Mouse (Mus musculus): ENCODE results near the gene Hkdc1. TPM values are rescaled to one million over a fixed set of nuclear protein-coding genes. Genes with fewer than 3 reads are reported as not detected.

Hkdc1 gene
- polyA plus RNA-seq, 1 experiment from 2014 or later = 28.5 TPM

- ATAC-seq = no peak
- Histone ChIP-seq H3K36me3 (no peaks in the 10 kb centered on the region), H3K27me3 (replicated peaks) (no peaks in the 10 kb centered on the region), H3K4me1 (replicated peaks) (peaks cover 13% of the 10 kb centered on the region; the same call in 1 of the 2 replicates), H3K9ac (no peak overlapping the region), H3K27ac (peak overlapping the region; percentile 48; the same call in 1 of the 2 replicates), H3K9me3 (no peaks in the 10 kb centered on the region), H3K4me3 (replicated peaks) (no peak overlapping the region), H3K4me2 (replicated peaks) (peak overlapping the region; percentile 38; the same call in 1 of the 2 replicates)
- WGBS = 74% methylated on average over 7 of the region's 7 CpGs
Observed at GRCm38 (mm10) chr10:62418831-62419356, 3.4 kb downstream of the Hkdc1 start.

GRCm38 (mm10) chr10:62413606-62413982 lies 8.7 kb downstream of the Hkdc1 start:
- H3K9me3 ChIP-seq = no peaks in the 10 kb centered on the region
- H3K27ac ChIP-seq = peak overlapping the region; percentile 94
- peak; percentile 84 for ATAC-seq
- peak overlapping the region; percentile 49 for H3K4me2 ChIP-seq (replicated peaks)
- peaks cover 16% of the 10 kb centered on the region; the same call in 1 of the 2 replicates for H3K4me1 ChIP-seq (replicated peaks)
- H3K27me3 ChIP-seq (replicated peaks) = no peaks in the 10 kb centered on the region
- 13% methylated on average over 4 of the region's 4 CpGs for WGBS
- no peaks in the 10 kb centered on the region for H3K36me3 ChIP-seq
- H3K9ac ChIP-seq = no peak overlapping the region
- no peak overlapping the region for H3K4me3 ChIP-seq (replicated peaks)

GRCm38 (mm10) chr10:62412906-62413605 lies 9.2 kb downstream of the Hkdc1 start:
- H3K36me3 ChIP-seq = no peaks in the 10 kb centered on the region
- peak overlapping the region; percentile 49 for H3K4me2 ChIP-seq (replicated peaks)
- H3K27me3 ChIP-seq (replicated peaks) = no peaks in the 10 kb centered on the region
- no peaks in the 10 kb centered on the region for H3K9me3 ChIP-seq
- ATAC-seq = peak; percentile 87
- H3K4me1 ChIP-seq (replicated peaks) = peaks cover 16% of the 10 kb centered on the region; the same call in 1 of the 2 replicates
- no peak overlapping the region for H3K4me3 ChIP-seq (replicated peaks)
- peak overlapping the region; percentile 94 for H3K27ac ChIP-seq
- peak overlapping the region; percentile 17; the same call in 1 of the 2 replicates for H3K9ac ChIP-seq
- 8% methylated on average over 8 of the region's 8 CpGs for WGBS

- H3K4me1 ChIP-seq (replicated peaks) = peaks cover 16% of the 10 kb centered on the region; the same call in 1 of the 2 replicates
- H3K36me3 ChIP-seq = no peaks in the 10 kb centered on the region
- no peaks in the 10 kb centered on the region for H3K27me3 ChIP-seq (replicated peaks)
- H3K9me3 ChIP-seq = no peaks in the 10 kb centered on the region
- H3K27ac ChIP-seq = no peak overlapping the region
- no peak overlapping the region for H3K9ac ChIP-seq
- no peak overlapping the region for H3K4me3 ChIP-seq (replicated peaks)
- WGBS = 70% methylated on average over 19 of the region's 19 CpGs
- no peak overlapping the region for H3K4me2 ChIP-seq (replicated peaks)
- no peak for ATAC-seq
Observed at GRCm38 (mm10) chr10:62411431-62412410, 10.6 kb downstream of the Hkdc1 start.

GRCm38 (mm10) chr10:62410943-62411342 lies 11.3 kb downstream of the Hkdc1 start:
- Histone ChIP-seq H3K27me3 (replicated peaks) (no peaks in the 10 kb centered on the region), H3K4me2 (replicated peaks) (no peak overlapping the region), H3K9ac (no peak overlapping the region), H3K4me1 (replicated peaks) (peaks cover 16% of the 10 kb centered on the region; the same call in 1 of the 2 replicates), H3K9me3 (no peaks in the 10 kb centered on the region), H3K4me3 (replicated peaks) (no peak overlapping the region), H3K36me3 (no peaks in the 10 kb centered on the region), H3K27ac (no peak overlapping the region)
- no peak for ATAC-seq
- 15% methylated on average over 5 of the region's 5 CpGs for WGBS

GRCm38 (mm10) chr10:62404901-62405300 lies 17.4 kb downstream of the Hkdc1 start:
- Histone ChIP-seq H3K9me3 (no peaks in the 10 kb centered on the region), H3K36me3 (no peaks in the 10 kb centered on the region), H3K4me2 (replicated peaks) (peak overlapping the region; percentile 57), H3K4me1 (replicated peaks) (no peaks in the 10 kb centered on the region), H3K27ac (no peak overlapping the region), H3K9ac (peak overlapping the region; percentile 35; the same call in 1 of the 2 replicates), H3K27me3 (replicated peaks) (no peaks in the 10 kb centered on the region), H3K4me3 (replicated peaks) (peak overlapping the region; percentile 19)
- WGBS = 36% methylated on average over 14 of the region's 14 CpGs
- ATAC-seq = peak; percentile 67; the same call in 1 of the 2 replicates

GRCm38 (mm10) chr10:62401641-62402111 lies 20.6 kb downstream of the Hkdc1 start:
- no peaks in the 10 kb centered on the region for H3K4me1 ChIP-seq (replicated peaks)
- H3K4me2 ChIP-seq (replicated peaks) = no peak overlapping the region
- no peaks in the 10 kb centered on the region for H3K9me3 ChIP-seq
- no peak overlapping the region for H3K9ac ChIP-seq
- H3K27me3 ChIP-seq (replicated peaks) = no peaks in the 10 kb centered on the region
- H3K4me3 ChIP-seq (replicated peaks) = no peak overlapping the region
- no peaks in the 10 kb centered on the region for H3K36me3 ChIP-seq
- H3K27ac ChIP-seq = no peak overlapping the region
- no peak for ATAC-seq
- 83% methylated on average over 19 of the region's 19 CpGs for WGBS

GRCm38 (mm10) chr10:62383011-62383410 lies 39.3 kb downstream of the Hkdc1 start:
- Histone ChIP-seq H3K4me2 (replicated peaks) (no peak overlapping the region), H3K27me3 (replicated peaks) (no peaks in the 10 kb centered on the region), H3K9ac (no peak overlapping the region), H3K27ac (no peak overlapping the region), H3K4me1 (replicated peaks) (no peaks in the 10 kb centered on the region), H3K4me3 (replicated peaks) (no peak overlapping the region), H3K36me3 (no peaks in the 10 kb centered on the region), H3K9me3 (no peaks in the 10 kb centered on the region)
- no peak for ATAC-seq
- 85% methylated on average over 3 of the region's 3 CpGs for WGBS

GRCm38 (mm10) chr10:62380936-62381335 lies 41.4 kb downstream of the Hkdc1 start:
- Histone ChIP-seq H3K27me3 (replicated peaks) (no peaks in the 10 kb centered on the region), H3K9me3 (no peaks in the 10 kb centered on the region), H3K4me2 (replicated peaks) (no peak overlapping the region), H3K4me1 (replicated peaks) (no peaks in the 10 kb centered on the region), H3K36me3 (no peaks in the 10 kb centered on the region), H3K9ac (no peak overlapping the region), H3K27ac (no peak overlapping the region), H3K4me3 (replicated peaks) (no peak overlapping the region)
- no peak for ATAC-seq

GRCm38 (mm10) chr10:62379808-62380207 lies 42.5 kb downstream of the Hkdc1 start, which contains the start of gene Hk1:
Gene Hk1, minus strand, starts transcription at chr10:62379908.
- ATAC-seq = no peak
- H3K9ac ChIP-seq = no peak within 1 kb of the TSS
- H3K27me3 ChIP-seq (replicated peaks) = no peaks in the 10 kb centered on the region
- H3K4me1 ChIP-seq (replicated peaks) = no peaks in the 10 kb centered on the region
- H3K4me3 ChIP-seq (replicated peaks) = no peak within 1 kb of the TSS
- no peak within 1 kb of the TSS for H3K4me2 ChIP-seq (replicated peaks)
- no peaks in the 10 kb centered on the region for H3K9me3 ChIP-seq
- H3K36me3 ChIP-seq = no peaks in the 10 kb centered on the region
- no peak within 1 kb of the TSS for H3K27ac ChIP-seq
- 87% methylated on average over 1 of the region's 1 CpGs for WGBS

GRCm38 (mm10) chr10:62358827-62359226 lies 63.5 kb downstream of the Hkdc1 start:
- Histone ChIP-seq H3K27me3 (replicated peaks) (no peaks in the 10 kb centered on the region), H3K4me2 (replicated peaks) (no peak overlapping the region), H3K9me3 (no peaks in the 10 kb centered on the region), H3K36me3 (no peaks in the 10 kb centered on the region), H3K27ac (no peak overlapping the region), H3K4me1 (replicated peaks) (no peaks in the 10 kb centered on the region), H3K9ac (no peak overlapping the region), H3K4me3 (replicated peaks) (no peak overlapping the region)
- 87% methylated on average over 7 of the region's 7 CpGs for WGBS
- ATAC-seq = no peak

All from intestine, embryonic 15.5 days (tissue).